Mouse (Mus musculus) gastrocnemius, postnatal 36 days (tissue): ENCODE results near the gene Grik5. TPM values are rescaled to one million over a fixed set of nuclear protein-coding genes. Genes with fewer than 3 reads are reported as not detected.

Source experiments
- DNase-seq, 2 experiments: peaks; one replicate each; pipeline ENCODE4 v3.0.0; 2022
- intact Hi-C: fragments of 180-260 bp; cut with DNase I; formaldehyde crosslinking; loops from one replicate; pipeline ENCODE4 v1.15.1; 2025
- microRNA-seq, 2 experiments: library from miRNA; unstranded; fragments of <30 nt; microRNA quantifications; one replicate each; pipeline ENCODE4 v1.2.0; 2021
- total RNA-seq, 2 experiments: library from RNA; stranded (reverse); gene quantifications; 2 replicates each; pipeline ENCODE4 v1.2.3; 2021

Grik5 gene
- total RNA-seq, 2 experiments from 2014 or later, result 2.6 to 3.2 TPM

GRCm38 (mm10) chr7:24964288-24964687 is 107.9 kb downstream of the Grik5 start:
- DNase-seq, result no peak
- intact Hi-C loops, result no loop called here

Small RNA genes lying within 50 kb of the gene (microRNA-seq; reads per million reads assigned to microRNA genes)
- gene Mir6537 (0 reads per million in 2 experiments), gene Mir7046 (0.36 to 0.74 reads per million in 2 experiments), gene Mir7047 (0 reads per million in 2 experiments)

Other genes starting within 250 kb of the Grik5 start
- not detected for gene Gm9844, start 210.1 kb downstream of the Grik5 start, total RNA-seq
- not detected for gene Lypd4, start 202.4 kb downstream of the Grik5 start, total RNA-seq
- gene Dmrtc2, start 202.3 kb downstream of the Grik5 start, total RNA-seq, result not detected
- 100 to 1,000 TPM; 283 to 298 TPM for gene Rps19, start 188.0 kb downstream of the Grik5 start, total RNA-seq
- gene Cd79a, start 175.0 kb downstream of the Grik5 start, total RNA-seq, result under 1 TPM in 1 of 2 experiments, not detected in 1; 0.23 TPM
- gene Arhgef1, start 169.4 kb downstream of the Grik5 start, total RNA-seq, result 10 to 100 TPM; 28.6 to 31.6 TPM
- gene Gm4881, start 127.9 kb downstream of the Grik5 start, total RNA-seq, result not detected
- 100 to 1,000 TPM; 188 to 189 TPM for gene Rabac1, start 99.6 kb downstream of the Grik5 start, total RNA-seq
- under 1 TPM; 0.08 to 0.15 TPM for gene Atp1a3, start 66.4 kb downstream of the Grik5 start, total RNA-seq
- gene Zfp574, start 221 bp upstream of the Grik5 start, total RNA-seq, result 1 to 10 TPM; 6.0 to 8.0 TPM
- under 1 TPM; 0.10 to 0.72 TPM for gene Pou2f2, start 107.4 kb upstream of the Grik5 start, total RNA-seq
- 10 to 100 TPM in 1 of 2 experiments, 1 to 10 TPM in 1; 8.4 to 10.7 TPM for gene Dedd2, start 148.3 kb upstream of the Grik5 start, total RNA-seq
- gene Zfp526, start 149.1 kb upstream of the Grik5 start, total RNA-seq, result 1 to 10 TPM; 4.1 to 5.5 TPM
- gene Gsk3a, start 165.5 kb upstream of the Grik5 start, total RNA-seq, result 10 to 100 TPM; 64.0 to 69.6 TPM
- 1 to 10 TPM; 5.0 to 6.1 TPM for gene Erf, start 178.4 kb upstream of the Grik5 start, total RNA-seq
- 10 to 100 TPM; 31.4 to 37.6 TPM for gene Cic, start 195.4 kb upstream of the Grik5 start, total RNA-seq
- 1 to 10 TPM in 1 of 2 experiments, under 1 TPM in 1; 0.86 to 1.3 TPM for gene Pafah1b3, start 225.6 kb upstream of the Grik5 start, total RNA-seq
- not detected for gene Prr19, start 229.1 kb upstream of the Grik5 start, total RNA-seq
- gene Tmem145, start 233.8 kb upstream of the Grik5 start, total RNA-seq, result not detected
- gene Megf8, start 244.8 kb upstream of the Grik5 start, total RNA-seq, result 10 to 100 TPM; 16.3 to 16.6 TPM